Mouse (Mus musculus) G1E (cell line): ENCODE measurements around the gene Vps4b.

Experiments used
- CTCF ChIP-seq: IDR thresholded peaks from 2 replicates; pipeline ENCODE4 v1.5.1; 2012; ENCODE audit warnings: low read depth, low read length, inconsistent platforms, mixed read lengths
- GATA2 ChIP-seq: IDR thresholded peaks from 2 replicates; pipeline ENCODE4 v1.6.1; 2012; ENCODE audit warnings: low read depth, low read length, inconsistent platforms, borderline replicate concordance

DNA sequence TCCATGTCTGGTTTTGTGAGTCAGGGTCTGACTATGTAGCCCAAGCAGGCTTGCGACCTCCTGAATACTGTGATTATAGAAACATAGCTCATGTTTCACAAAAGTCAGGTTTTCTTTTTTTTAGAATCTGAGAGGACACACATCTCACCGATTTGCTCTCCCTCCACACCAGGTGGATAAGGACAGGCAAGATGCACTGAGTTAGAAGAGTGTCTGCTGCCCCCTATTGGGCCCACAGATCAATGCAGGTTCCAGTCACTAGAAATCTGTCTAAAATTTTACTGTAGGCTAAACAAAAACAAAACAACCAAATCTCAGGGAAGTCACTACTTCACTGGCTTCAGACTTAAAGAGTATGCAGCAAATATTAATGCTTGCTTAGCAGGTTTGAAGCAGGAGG, 60.9 kb downstream of the Vps4b start:
- TF ChIP-seq CTCF (peak; percentile 71), GATA2 (no peak)
